Mouse (Mus musculus) layer of hippocampus, postnatal 10 days (tissue): ENCODE data around the gene Ndufs7. TPM values are rescaled to one million over a fixed set of nuclear protein-coding genes. Genes with fewer than 3 reads are reported as not detected.
A peak's percentile ranks its signal among the peaks of the same experiment; 100 is the strongest.

Experiments used
- DNase-seq, 2 experiments: peaks; one replicate each; pipeline ENCODE4 v3.0.0; 2021; ENCODE audit warnings: low spot score in 2 of 2
- total RNA-seq, 2 experiments: library from RNA; stranded (reverse); gene quantifications; 2 replicates each; pipeline ENCODE4 v1.2.3; 2021

The Ndufs7 gene
- total RNA-seq, 2 experiments from 2014 or later: 143 to 152 TPM

- DNase-seq: peak; percentile 92 to 95
Observed at GRCm38 (mm10) chr10:80292251-80293146, 43.6 kb downstream of the Ndufs7 start, which contains the start of gene Rps15. Gene Rps15 (plus strand): TSS chr10:80292453.

GRCm38 (mm10) chr10:80293325-80293724 is 44.4 kb downstream of the Ndufs7 start:
- no peak for DNase-seq

GRCm38 (mm10) chr10:80294311-80294710 is 45.4 kb downstream of the Ndufs7 start:
- DNase-seq: no peak

GRCm38 (mm10) chr10:80294788-80295303 is 45.9 kb downstream of the Ndufs7 start:
- DNase-seq: no peak

- peak; percentile 77 to 82 for DNase-seq
Observed at GRCm38 (mm10) chr10:80295618-80296425, 46.9 kb downstream of the Ndufs7 start, which contains the start of gene Apc2. Gene Apc2 (plus strand): TSS chr10:80295977.

GRCm38 (mm10) chr10:80296824-80297223 is 47.9 kb downstream of the Ndufs7 start:
- no peak for DNase-seq

GRCm38 (mm10) chr10:80297526-80298133 is 48.7 kb downstream of the Ndufs7 start:
- DNase-seq: no peak

GRCm38 (mm10) chr10:80298571-80299281 is 49.8 kb downstream of the Ndufs7 start:
- DNase-seq: peak; percentile 93 to 94

- no peak for DNase-seq
Observed at GRCm38 (mm10) chr10:80299301-80299700, 50.4 kb downstream of the Ndufs7 start.

GRCm38 (mm10) chr10:80299824-80300223 is 50.9 kb downstream of the Ndufs7 start:
- no peak for DNase-seq

GRCm38 (mm10) chr10:80300672-80301181 is 51.8 kb downstream of the Ndufs7 start:
- DNase-seq: peak in 1 of 2 experiments; percentile 65

- DNase-seq: peak in 1 of 2 experiments; percentile 17
Observed at GRCm38 (mm10) chr10:80301256-80302081, 52.5 kb downstream of the Ndufs7 start.

GRCm38 (mm10) chr10:80302082-80302355 is 53.1 kb downstream of the Ndufs7 start:
- DNase-seq: peak in 1 of 2 experiments; percentile 22

- DNase-seq: peak; percentile 76 to 83
Observed at GRCm38 (mm10) chr10:80302471-80302881, 53.6 kb downstream of the Ndufs7 start.

GRCm38 (mm10) chr10:80304458-80304857 is 55.5 kb downstream of the Ndufs7 start:
- no peak for DNase-seq

GRCm38 (mm10) chr10:80304862-80305261 is 55.9 kb downstream of the Ndufs7 start:
- peak in 1 of 2 experiments; percentile 39 for DNase-seq
